Mouse (Mus musculus) spleen, adult 2 months (tissue): ENCODE measurements around the gene Inpp5f. TPM values are rescaled to one million over a fixed set of nuclear protein-coding genes. Genes with fewer than 3 reads are reported as not detected.

Experiments
- DNase-seq, 2 experiments: peaks; one replicate each; pipeline versions ENCODE4 v3.0.0 to v3.0.0-alpha.2; 2012 to 2021; ENCODE audit warnings: low spot score in 2 of 2, low read depth in 1 of 2
- H3K27ac ChIP-seq: fragments of 200-500 bp; 2 replicates; pipeline ENCODE4 v1.5.1; 2012; ENCODE audit warnings: low read length, inconsistent platforms; ENCODE audit not compliant: insufficient read depth
- H3K27me3 ChIP-seq: fragments of 200-500 bp; 2 replicates; pipeline ENCODE4 v1.6.1; 2012; ENCODE audit warnings: mild to moderate bottlenecking, moderate library complexity, low read length, inconsistent platforms; ENCODE audit not compliant: control insufficient read depth, insufficient read depth
- H3K36me3 ChIP-seq: fragments of 200-500 bp; 2 replicates; pipeline ENCODE4 v1.6.1; 2012; ENCODE audit warnings: mild to moderate bottlenecking, low read length, inconsistent platforms; ENCODE audit not compliant: control insufficient read depth, insufficient read depth
- H3K4me1 ChIP-seq: fragments of 200-500 bp; 2 replicates; pipeline ENCODE4 v1.6.1; 2011; ENCODE audit warnings: inconsistent platforms; ENCODE audit not compliant: control insufficient read depth, insufficient read depth, insufficient read length
- H3K4me3 ChIP-seq: fragments of 200-500 bp; 2 replicates; pipeline ENCODE4 v1.5.1; 2011; ENCODE audit warnings: mild to moderate bottlenecking, inconsistent platforms; ENCODE audit not compliant: insufficient read depth, insufficient read length; ENCODE audit errors: extremely low read depth
- CTCF ChIP-seq: fragments of 200-500 bp; IDR thresholded peaks from 2 replicates; pipeline ENCODE4 v1.5.1; 2011; ENCODE audit warnings: mild to moderate bottlenecking, inconsistent platforms; ENCODE audit not compliant: insufficient read depth, insufficient read length, insufficient replicate concordance; ENCODE audit errors: extremely low read depth
- POLR2A ChIP-seq: fragments of 200-500 bp; IDR thresholded peaks from 2 replicates; pipeline ENCODE4 v1.6.1; 2011; ENCODE audit warnings: low read depth, low read length, inconsistent platforms
- WGBS: fragments of 180-500 bp; shearing (Covaris S2); methylation state at CpG from one replicate; pipeline ENCODE4 v1.1.7; 2018; 5-methylcytosine and 5-hydroxymethylcytosine counted together
- polyA plus RNA-seq: library from polyadenylated mRNA; depleted of rRNA; stranded (reverse); fragments of >200 nt; gene quantifications from 2 replicates; pipeline ENCODE4 v1.2.3, GENCODE M21; 2012

Inpp5f gene
- polyA plus RNA-seq, 1 experiment = 6.8 TPM

GRCm38 (mm10) chr7:128731585-128731984 is 120.5 kb downstream of the Inpp5f start:
- DNase-seq = no peak
- 68% methylated on average over 2 of the region's 2 CpGs for WGBS
- Histone ChIP-seq H3K27me3 (no peaks in the 10 kb centered on the region), H3K4me3 (no peak overlapping the region), H3K4me1 (peaks cover 11% of the 10 kb centered on the region; the same call in 1 of the 2 replicates), H3K36me3 (no peaks in the 10 kb centered on the region), H3K27ac (no peak overlapping the region)
- no peak for TF ChIP-seq POLR2A

- Histone ChIP-seq H3K36me3 (no peaks in the 10 kb centered on the region), H3K27me3 (no peaks in the 10 kb centered on the region), H3K27ac (no peak overlapping the region), H3K4me3 (peak overlapping the region; percentile 21; the same call in 1 of the 2 replicates), H3K4me1 (peaks cover 8% of the 10 kb centered on the region; the same call in 1 of the 2 replicates)
- no peak for DNase-seq
- 13% methylated on average over 5 of the region's 5 CpGs for WGBS
- TF ChIP-seq CTCF (no peak), POLR2A (no peak)
Observed at GRCm38 (mm10) chr7:128738041-128738440, 126.9 kb downstream of the Inpp5f start.

- DNase-seq = peak in 1 of 2 experiments; percentile 13
- peak overlapping the region; percentile 99 for H3K4me3 ChIP-seq
- peaks cover 8% of the 10 kb centered on the region; the same call in 1 of the 2 replicates for H3K4me1 ChIP-seq
- H3K27ac ChIP-seq = peak overlapping the region; percentile 95
- 1% methylated on average over 15 of the region's 15 CpGs for WGBS
- no peaks in the 10 kb centered on the region for H3K36me3 ChIP-seq
- TF ChIP-seq POLR2A = no peak
- no peaks in the 10 kb centered on the region for H3K27me3 ChIP-seq
Observed at GRCm38 (mm10) chr7:128739116-128739461, 128.0 kb downstream of the Inpp5f start.

- Histone ChIP-seq H3K4me3 (peak overlapping the region; percentile 99), H3K27ac (peak overlapping the region; percentile 95), H3K27me3 (no peaks in the 10 kb centered on the region), H3K36me3 (no peaks in the 10 kb centered on the region), H3K4me1 (peaks cover 8% of the 10 kb centered on the region; the same call in 1 of the 2 replicates)
- DNase-seq = peak in 1 of 2 experiments; percentile 52
- under 1% methylated on average over 80 of the region's 80 CpGs for WGBS
- TF ChIP-seq CTCF (no peak), POLR2A (peak; percentile 19; the same call in 1 of the 2 replicates)
Observed at GRCm38 (mm10) chr7:128739462-128740277, 128.5 kb downstream of the Inpp5f start.

- Histone ChIP-seq H3K36me3 (no peaks in the 10 kb centered on the region), H3K4me3 (peak within 1 kb of the TSS; percentile 99), H3K4me1 (peaks cover 8% of the 10 kb centered on the region; the same call in 1 of the 2 replicates), H3K27ac (peak within 1 kb of the TSS; percentile 95), H3K27me3 (no peaks in the 10 kb centered on the region)
- TF ChIP-seq POLR2A = peak; percentile 63
- TF ChIP-seq CTCF = no peak
- under 1% methylated on average over 30 of the region's 35 CpGs for WGBS
- peak; percentile 83 to 97 for DNase-seq
Observed at GRCm38 (mm10) chr7:128740334-128740733, 129.2 kb downstream of the Inpp5f start, which contains the start of gene Mcmbp. Gene Mcmbp (minus strand): TSS chr7:128740495.

- no peak for DNase-seq
- WGBS = 56% methylated on average over 2 of the region's 2 CpGs
- H3K4me1 ChIP-seq = peaks cover 10% of the 10 kb centered on the region; the same call in 1 of the 2 replicates
- H3K4me3 ChIP-seq = no peak overlapping the region
- no peak overlapping the region for H3K27ac ChIP-seq
- TF ChIP-seq POLR2A (no peak), CTCF (no peak)
- no peaks in the 10 kb centered on the region for H3K36me3 ChIP-seq
- H3K27me3 ChIP-seq = no peaks in the 10 kb centered on the region
Observed at GRCm38 (mm10) chr7:128743898-128744297, 132.8 kb downstream of the Inpp5f start.
